Mouse (Mus musculus) kidney, adult 2 months (tissue): Measurements from ENCODE around the gene Ulk4.

Experiments
- CTCF ChIP-seq: fragments of 200-500 bp; conservative IDR thresholded peaks from 2 replicates; pipeline ENCODE4 v1.5.1; 2011; ENCODE audit warnings: low read depth, mild to moderate bottlenecking, control low read depth, low read length, moderate library complexity, mixed read lengths; ENCODE audit not compliant: insufficient read depth, insufficient read length
- POLR2A ChIP-seq: fragments of 200-500 bp; IDR thresholded peaks from one replicate; pipeline ENCODE4 v1.6.1; 2011; ENCODE audit warnings: low read depth, low read length, control low read depth

DNA sequence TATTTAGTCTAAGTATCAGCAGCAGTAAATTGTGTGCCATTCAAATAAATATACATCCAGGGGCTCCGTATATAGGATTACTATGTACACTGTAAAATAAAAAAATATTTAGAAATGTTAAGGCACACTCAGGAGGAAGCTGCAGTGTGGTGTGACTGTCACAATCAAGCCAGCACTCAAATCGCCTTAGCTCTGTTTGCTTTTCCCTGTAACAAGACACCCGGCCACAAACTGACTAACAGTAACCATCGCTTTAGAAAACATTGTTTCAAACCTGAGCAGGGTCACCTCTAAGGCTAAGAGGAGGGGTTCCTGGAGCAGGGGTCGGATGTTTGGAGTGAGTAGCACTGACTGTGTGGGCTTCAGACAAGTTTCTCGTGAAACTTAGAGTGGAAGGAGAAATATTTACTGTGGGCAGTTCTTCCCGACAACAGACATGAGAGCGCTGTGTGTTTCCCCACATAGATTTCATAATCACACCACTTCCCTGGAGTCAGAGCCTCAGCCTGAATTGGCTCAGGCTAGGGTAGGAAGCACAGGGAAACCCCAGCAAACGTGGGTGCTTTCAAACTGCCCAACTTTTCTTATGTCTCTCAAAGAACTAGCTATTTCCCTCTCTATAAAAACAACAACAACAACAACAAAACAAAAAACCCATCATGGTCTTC lies 349.9 kb downstream of the Ulk4 start:
- no peak for TF ChIP-seq CTCF
- no peak for TF ChIP-seq POLR2A
